Mouse (Mus musculus) liver, embryonic 16.5 days (tissue): ENCODE results near the gene Rpl27. TPM values are rescaled to one million over a fixed set of nuclear protein-coding genes. Genes with fewer than 3 reads are reported as not detected.
"Not testable (repeated sequence)": the region's sequence is repeated elsewhere in the genome, so short reads cannot be mapped to it uniquely, and the experiment has no call there.

Experiments used
- ATAC-seq: fragments of 200-750 bp; cut with Nextera tagmentation; 2 replicates; pipeline ENCODE4 v1.8.0; 2017; ENCODE audit warnings: low read depth, mild to moderate bottlenecking, moderate number of reproducible peaks, moderate library complexity
- H3K27ac ChIP-seq: fragments of 300-500 bp; sonication (generic); 2 replicates; pipeline ENCODE4 v1.5.1; 2014; ENCODE audit warnings: mild to moderate bottlenecking, low read length
- H3K27me3 ChIP-seq: fragments of 300-500 bp; sonication (generic); 2 replicates; pipeline ENCODE4 v1.6.1; 2014; ENCODE audit warnings: low read depth, low read length, mixed read lengths; ENCODE audit not compliant: control insufficient read depth, insufficient read depth
- H3K36me3 ChIP-seq: fragments of 300-500 bp; sonication (generic); 2 replicates; pipeline ENCODE4 v1.6.1; 2014; ENCODE audit warnings: mild to moderate bottlenecking; ENCODE audit not compliant: control insufficient read depth, insufficient read depth
- H3K4me1 ChIP-seq: fragments of 300-500 bp; sonication (generic); 2 replicates; pipeline ENCODE4 v1.6.1; 2014; ENCODE audit warnings: low read depth, low read length, mixed read lengths; ENCODE audit not compliant: control insufficient read depth
- H3K4me2 ChIP-seq: fragments of 300-500 bp; sonication (generic); 2 replicates; pipeline ENCODE4 v1.6.1; 2014; ENCODE audit warnings: low read depth, low read length, mixed read lengths
- H3K4me3 ChIP-seq: fragments of 300-500 bp; sonication (generic); 2 replicates; pipeline ENCODE4 v1.5.1; 2014; ENCODE audit warnings: low read depth, mild to moderate bottlenecking, low read length
- H3K9ac ChIP-seq: fragments of 300-500 bp; sonication (generic); 2 replicates; pipeline ENCODE4 v1.6.1; 2014; ENCODE audit warnings: low read depth, low read length
- H3K9me3 ChIP-seq: fragments of 300-500 bp; sonication (generic); replicated peaks from 2 replicates; pipeline ENCODE4 v1.6.1; 2016; ENCODE audit warnings: low read length; ENCODE audit not compliant: control insufficient read depth
- WGBS: fragments of 180-500 bp; shearing (Covaris S2); extraction: QIAGEN DNeasy Blood & Tissue Kit; methylation state at CpG from one replicate; pipeline ENCODE4 v1.1.7; 2014; ENCODE audit not compliant: insufficient replicate concordance; 5-methylcytosine and 5-hydroxymethylcytosine counted together
- polyA plus RNA-seq: library from polyadenylated mRNA; unstranded; fragments of >200 nt; fragmentation: Nextera tagmentation; extraction: Ambion mirVana; gene quantifications from 2 replicates; pipeline ENCODE4 v1.2.1, GENCODE M21; 2015

Gene Rpl27
- polyA plus RNA-seq, 1 experiment from 2014 or later, result 138 TPM

DNA sequence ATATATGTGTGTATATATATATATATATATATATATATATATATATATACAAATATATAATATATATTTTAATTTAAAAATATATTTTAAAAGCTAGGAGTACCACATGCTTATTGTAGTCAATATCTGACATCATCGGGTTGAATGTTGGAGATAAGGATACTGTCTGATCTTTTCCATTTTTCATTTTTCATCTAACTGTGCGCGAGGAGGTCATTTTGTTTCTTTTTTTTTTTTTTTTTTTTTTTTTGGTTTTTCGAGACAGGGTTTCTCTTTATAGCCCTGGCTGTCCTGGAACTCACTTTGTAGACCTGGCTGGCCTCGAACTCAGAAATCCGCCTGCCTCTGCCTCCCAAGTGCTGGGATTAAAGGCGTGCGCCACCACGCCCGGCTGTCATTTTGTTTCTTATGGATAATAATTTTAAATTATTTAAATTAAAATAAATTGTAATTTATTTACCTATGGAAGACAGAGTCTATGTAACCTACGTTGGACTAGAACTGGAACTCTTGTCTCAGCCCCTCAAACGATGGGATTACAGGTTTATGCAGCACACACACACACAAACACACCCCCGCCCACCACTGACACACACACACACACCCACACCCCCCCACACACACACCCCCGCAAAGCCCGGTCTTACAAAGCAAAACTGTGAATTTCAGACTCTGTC, 510 bp upstream of the Rpl27 start:
- ATAC-seq, H3K9me3 ChIP-seq, H3K27me3 ChIP-seq: not testable (repeated sequence)
- 16% methylated on average over 14 of the region's 15 CpGs for WGBS
- peaks cover 18% of the 10 kb centered on the region for H3K36me3 ChIP-seq
- peak overlapping the region; percentile 72 for H3K4me2 ChIP-seq
- H3K9ac ChIP-seq, result peak overlapping the region; percentile 50
- H3K27ac ChIP-seq, result peak overlapping the region; percentile 50; the same call in 1 of the 2 replicates
- H3K4me1 ChIP-seq, result peaks cover 15% of the 10 kb centered on the region
- peak overlapping the region; percentile 87 for H3K4me3 ChIP-seq

DNA sequence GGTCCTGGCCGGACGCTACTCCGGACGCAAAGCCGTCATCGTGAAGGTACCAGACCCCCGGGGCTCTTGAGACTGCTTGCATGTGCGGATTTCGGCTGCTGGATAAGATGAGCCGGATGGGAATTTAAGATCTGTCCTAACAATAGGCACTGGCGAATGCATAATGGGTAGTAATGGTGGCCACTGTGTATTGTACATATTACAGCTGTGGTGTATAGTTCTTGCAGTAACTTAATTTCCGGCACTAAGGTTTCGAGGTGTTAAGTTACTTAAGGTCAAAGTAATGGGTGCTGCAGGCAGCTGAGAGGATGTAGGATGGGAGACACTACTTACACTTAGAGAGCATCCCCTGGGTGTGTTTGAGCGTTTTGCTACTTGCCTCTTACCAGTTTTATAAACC, 662 bp downstream of the Rpl27 start:
- Histone ChIP-seq H3K4me1 (peaks cover 20% of the 10 kb centered on the region), H3K27ac (peak overlapping the region; percentile 72), H3K9me3 (no peaks in the 10 kb centered on the region), H3K4me3 (peak overlapping the region; percentile 87), H3K36me3 (peaks cover 18% of the 10 kb centered on the region), H3K9ac (peak overlapping the region; percentile 86), H3K4me2 (peak overlapping the region; percentile 72), H3K27me3 (no peaks in the 10 kb centered on the region)
- WGBS, result under 1% methylated on average over 14 of the region's 14 CpGs
- no peak for ATAC-seq

DNA sequence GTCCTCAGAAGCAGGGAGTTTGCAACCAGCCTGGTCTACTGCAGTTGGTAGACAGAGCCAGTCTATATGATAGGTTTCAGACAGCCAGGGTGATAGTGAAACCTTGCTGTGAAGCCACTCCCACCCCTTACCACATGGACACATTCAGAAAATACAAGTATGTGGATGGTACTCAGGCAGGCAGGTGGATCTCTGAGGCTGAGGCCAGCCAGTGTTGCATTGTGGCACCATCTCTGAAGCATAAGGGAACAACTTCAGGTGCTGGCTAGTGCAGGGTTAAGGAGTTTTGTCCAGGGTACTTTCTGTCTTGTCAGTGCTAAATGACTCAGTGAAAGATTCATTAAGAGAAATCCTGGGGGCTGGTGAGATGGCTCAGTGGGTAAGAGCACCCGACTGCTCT, 4.2 kb downstream of the Rpl27 start:
- no peak overlapping the region for H3K9ac ChIP-seq
- H3K4me2 ChIP-seq, result no peak overlapping the region
- whole genome bisulfite sequencing, result 71% methylated on average over 1 of the region's 1 CpGs
- H3K27me3 ChIP-seq, result no peaks in the 10 kb centered on the region
- ATAC-seq, result no peak
- peaks cover 18% of the 10 kb centered on the region for H3K36me3 ChIP-seq
- H3K4me3 ChIP-seq, result no peak overlapping the region
- peaks cover 32% of the 10 kb centered on the region for H3K4me1 ChIP-seq
- H3K27ac ChIP-seq, result 0 out of 2 replicates have a peak overlapping the region, but pooled peaks have one; percentile 4
- no peaks in the 10 kb centered on the region for H3K9me3 ChIP-seq

DNA sequence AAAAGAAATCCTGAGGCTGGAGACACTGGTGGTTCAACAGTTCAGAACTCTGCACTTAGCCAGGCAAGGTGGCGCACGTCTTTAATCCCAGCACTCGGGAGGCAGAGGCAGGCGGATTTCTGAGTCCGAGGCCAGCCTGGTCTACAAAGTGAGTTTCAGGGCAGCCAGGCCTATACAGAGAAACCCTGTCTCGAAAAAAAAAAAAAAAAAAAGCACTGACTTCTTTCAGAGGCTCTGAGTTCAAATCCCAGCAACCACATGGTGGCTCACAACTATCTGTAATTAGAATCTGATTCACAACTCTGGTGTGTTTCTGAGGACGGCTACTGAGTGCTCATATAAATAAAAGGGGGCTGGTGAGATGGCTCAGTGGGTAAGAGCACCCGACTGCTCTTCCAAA, 4.8 kb downstream of the Rpl27 start:
- WGBS, result 78% methylated on average over 8 of the region's 8 CpGs
- not testable (repeated sequence) for ATAC-seq, H3K4me3 ChIP-seq, H3K27ac ChIP-seq, H3K9ac ChIP-seq, H3K27me3 ChIP-seq, H3K4me2 ChIP-seq, H3K9me3 ChIP-seq
- H3K4me1 ChIP-seq, result peaks cover 37% of the 10 kb centered on the region
- peaks cover 18% of the 10 kb centered on the region for H3K36me3 ChIP-seq

DNA sequence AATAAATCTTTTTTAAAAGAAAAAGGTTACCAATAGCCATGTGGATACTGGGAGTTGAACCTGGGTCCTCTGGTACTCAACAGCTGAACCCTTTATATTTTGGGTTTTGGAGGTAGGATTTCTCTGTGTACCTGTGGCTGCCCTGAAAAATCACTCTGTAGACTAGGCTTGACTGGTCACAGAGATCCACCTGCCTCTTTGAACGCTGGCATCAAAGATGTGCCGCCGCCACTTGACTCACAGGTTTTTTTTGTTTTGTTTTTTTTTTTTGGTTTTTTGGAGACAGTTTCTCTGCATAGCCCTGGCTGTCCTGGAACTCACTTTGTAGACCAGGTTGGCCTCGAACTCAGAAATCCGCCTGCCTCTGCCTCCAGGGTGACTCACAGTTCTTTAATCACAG, 5.7 kb downstream of the Rpl27 start:
- no peak for ATAC-seq
- Histone ChIP-seq H3K4me3 (peak overlapping the region; percentile 86), H3K36me3 (peaks cover 18% of the 10 kb centered on the region), H3K9ac (peak overlapping the region; percentile 85; the same call in 1 of the 2 replicates), H3K27me3 (no peaks in the 10 kb centered on the region), H3K27ac (peak overlapping the region; percentile 95), H3K4me2 (peak overlapping the region; percentile 67), H3K4me1 (peaks cover 42% of the 10 kb centered on the region), H3K9me3 (no peaks in the 10 kb centered on the region)
- WGBS, result 81% methylated on average over 5 of the region's 5 CpGs

DNA sequence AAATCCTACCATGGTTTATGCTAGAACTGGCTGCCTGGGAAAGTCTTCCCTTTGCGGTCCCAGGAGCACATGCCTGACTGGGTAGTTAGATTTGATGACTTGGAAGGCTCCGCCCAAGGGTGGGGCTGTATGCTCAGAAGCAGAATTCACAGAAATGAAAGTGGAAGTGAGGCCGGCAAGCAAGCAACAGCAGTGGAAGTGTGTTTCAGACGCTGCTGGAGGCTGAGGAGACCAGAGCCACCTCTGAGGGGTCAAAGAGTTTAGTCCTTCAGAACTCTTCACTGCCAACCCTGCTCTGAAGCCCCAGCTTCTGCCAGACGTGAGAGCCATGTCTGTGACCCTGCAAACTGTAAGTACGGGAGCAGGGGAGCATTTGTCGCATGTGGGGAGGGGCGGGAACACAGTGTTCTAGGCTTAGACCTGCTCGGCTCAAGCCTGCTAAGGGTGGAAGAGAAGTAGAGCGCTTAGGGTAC, 6.2 kb downstream of the Rpl27 start, which contains the start of gene Ifi35:
TSS of gene Ifi35 (plus strand) at position 134 of the 473 bp plus-strand sequence.
- Histone ChIP-seq H3K9me3 (no peaks in the 10 kb centered on the region), H3K4me3 (peak within 1 kb of the TSS; percentile 86), H3K27ac (peak within 1 kb of the TSS; percentile 95), H3K4me1 (peaks cover 37% of the 10 kb centered on the region), H3K36me3 (peaks cover 18% of the 10 kb centered on the region), H3K9ac (peak within 1 kb of the TSS; percentile 85), H3K4me2 (peak within 1 kb of the TSS; percentile 67), H3K27me3 (no peaks in the 10 kb centered on the region)
- peak; percentile 87 for ATAC-seq
- WGBS, result 2% methylated on average over 10 of the region's 10 CpGs

GRCm38 (mm10) chr11:101448899-101449298, 6.8 kb downstream of the Rpl27 start:
- 35% methylated on average over 4 of the region's 4 CpGs for WGBS
- H3K27ac ChIP-seq, result peak overlapping the region; percentile 95
- peaks cover 32% of the 10 kb centered on the region for H3K4me1 ChIP-seq
- ATAC-seq, result peak; percentile 33
- peak overlapping the region; percentile 86 for H3K4me3 ChIP-seq
- H3K9ac ChIP-seq, result peak overlapping the region; percentile 85
- H3K4me2 ChIP-seq, result peak overlapping the region; percentile 67
- H3K9me3 ChIP-seq, result no peaks in the 10 kb centered on the region
- no peaks in the 10 kb centered on the region for H3K27me3 ChIP-seq
- peaks cover 13% of the 10 kb centered on the region for H3K36me3 ChIP-seq

DNA sequence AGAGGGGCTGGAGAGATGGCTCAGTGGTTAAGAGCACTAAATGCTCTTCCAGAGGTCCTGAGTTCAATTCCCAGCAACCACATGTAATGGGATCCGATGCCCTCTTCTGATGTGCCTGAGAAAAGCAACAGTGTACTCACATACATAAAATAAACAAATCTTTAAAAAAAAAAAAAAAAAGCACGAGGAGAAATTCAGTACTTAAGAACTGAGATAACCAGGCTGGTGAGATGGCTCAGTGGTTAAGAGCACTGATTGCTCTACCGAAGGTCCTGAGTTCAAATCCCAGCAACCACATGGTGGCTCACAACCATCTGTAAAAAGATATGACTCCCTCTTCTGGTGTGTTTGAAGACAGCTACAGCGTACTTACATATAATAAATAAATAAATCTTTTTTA, 7.5 kb downstream of the Rpl27 start:
- Histone ChIP-seq H3K4me1 (peaks cover 29% of the 10 kb centered on the region), H3K9ac (peak overlapping the region; percentile 85; the same call in 1 of the 2 replicates), H3K4me2 (peak overlapping the region; percentile 67), H3K27ac (peak overlapping the region; percentile 95), H3K4me3 (peak overlapping the region; percentile 86)
- WGBS, result 65% methylated on average over 4 of the region's 4 CpGs
- not testable (repeated sequence) for H3K9me3 ChIP-seq, H3K36me3 ChIP-seq, H3K27me3 ChIP-seq, ATAC-seq

- no peak overlapping the region for H3K9ac ChIP-seq
- no peak overlapping the region for H3K27ac ChIP-seq
- 77% methylated on average over 3 of the region's 3 CpGs for whole genome bisulfite sequencing
- H3K36me3 ChIP-seq, result no peaks in the 10 kb centered on the region
- H3K4me3 ChIP-seq, result no peak overlapping the region
- ATAC-seq, result no peak
- no peak overlapping the region for H3K4me2 ChIP-seq
- H3K9me3 ChIP-seq, result no peaks in the 10 kb centered on the region
- peaks cover 27% of the 10 kb centered on the region for H3K4me1 ChIP-seq
- H3K27me3 ChIP-seq, result no peaks in the 10 kb centered on the region
Measured at GRCm38 (mm10) chr11:101450394-101450793, 8.3 kb downstream of the Rpl27 start.
